Mouse (Mus musculus): ENCODE measurements around the gene Hectd3. TPM values are rescaled to one million over a fixed set of nuclear protein-coding genes. Genes with fewer than 3 reads are reported as not detected.

Gene Hectd3
- total and polyA plus RNA-seq, 3 experiments, result 6.6 to 8.6 (median 7.8) TPM

- Histone ChIP-seq H3K4me3 (replicated peaks in 1 of 3; ENCODE audit: low read depth in 2 of 3, low read length in 2 of 3, poor library complexity in 1 of 3) (no peak overlapping the region), H3K9me3 (replicated peaks; ENCODE audit: low read length) (no peaks in the 10 kb centered on the region), H3K79me2 (replicated peaks; ENCODE audit: control insufficient read depth, extremely low read depth, insufficient read depth, poor library complexity, severe bottlenecking) (no peaks in the 10 kb centered on the region), H3K36me3 (replicated peaks in 1 of 2; ENCODE audit: control insufficient read depth in 1 of 2, insufficient read depth in 1 of 2, low read length in 1 of 2) (no peaks in the 10 kb centered on the region), H3K4me2 (ENCODE audit: insufficient read depth, low read depth, poor library complexity, severe bottlenecking) (no peak overlapping the region), H3K27ac (ENCODE audit: insufficient read depth, low read depth) (no peak overlapping the region), H3K4me1 (ENCODE audit: control insufficient read depth in 1 of 2, insufficient read depth in 2 of 2) (peaks cover 0 to 3% of the 10 kb centered on the region in 2 experiments; a peak in 1 of 4 replicates), H3K9ac (ENCODE audit: insufficient read depth, low read depth) (no peak overlapping the region), H3K27me3 (replicated peaks) (no peaks in the 10 kb centered on the region)
- DNase-seq (ENCODE audit: extremely low read depth), result no peak
- in situ Hi-C loops (cut with MboI; ENCODE audit: low pct_ligation_motif_present, low pct_unique_long_range_greater_than_20kb, low sequenced_read_pairs), result no loop called here
- TF ChIP-seq JUND (conservative IDR thresholded peaks at IDR 0.05; ENCODE audit: low read depth, low read length) (no peak), MXI1 (IDR thresholded peaks at IDR 0.05; ENCODE audit: low read depth, low read length) (no peak), ELF1 (IDR thresholded peaks at IDR 0.05; ENCODE audit: low read depth, low read length) (no peak), CTCF (conservative IDR thresholded peaks at IDR 0.05 in 1 of 2, IDR thresholded peaks at IDR 0.05 in 1 of 2; ENCODE audit: low read depth in 2 of 2, low read length in 2 of 2) (no peak), CHD1 (IDR thresholded peaks at IDR 0.05; ENCODE audit: low read depth, low read length) (no peak), JUN (IDR thresholded peaks at IDR 0.05; ENCODE audit: insufficient read depth, low read depth, low read length) (no peak), POLR2A (IDR thresholded peaks at IDR 0.05; ENCODE audit: low read depth, low read length) (no peak), E2F4 (IDR thresholded peaks at IDR 0.05; ENCODE audit: insufficient replicate concordance, low read depth, low read length) (no peak), CHD2 (IDR thresholded peaks at IDR 0.05; ENCODE audit: low read length) (no peak), MEF2A (IDR thresholded peaks at IDR 0.05; ENCODE audit: borderline replicate concordance, low read depth, low read length) (no peak), PAX5 (IDR thresholded peaks at IDR 0.05; ENCODE audit: low read length) (no peak), USF1 (IDR thresholded peaks at IDR 0.05; ENCODE audit: low read depth, low read length) (no peak), NELFE (IDR thresholded peaks at IDR 0.05; ENCODE audit: low read depth, low read length) (no peak), UBTF (IDR thresholded peaks at IDR 0.05; ENCODE audit: low read depth, low read length) (no peak), USF2 (conservative IDR thresholded peaks at IDR 0.05; ENCODE audit: low read depth, low read length) (no peak), TCF12 (IDR thresholded peaks at IDR 0.05; ENCODE audit: low read depth, low read length) (no peak), ZKSCAN1 (IDR thresholded peaks at IDR 0.05; ENCODE audit: borderline replicate concordance, low read depth, low read length) (no peak), RCOR1 (conservative IDR thresholded peaks at IDR 0.05; ENCODE audit: low read depth, low read length) (no peak), EP300 (IDR thresholded peaks at IDR 0.05; ENCODE audit: low read length) (no peak)
- dilution Hi-C loops (cut with MboI; ENCODE audit: extremely low pct_ligation_motif_present, extremely low pct_unique_long_range_greater_than_20kb, low sequenced_read_pairs), result no loop called here
Observed at GRCm38 (mm10) chr4:117013596-117013995, 18.5 kb downstream of the Hectd3 start.

GRCm38 (mm10) chr4:117014901-117015415, 19.8 kb downstream of the Hectd3 start:
- DNase-seq (ENCODE audit: extremely low read depth), result no peak
- dilution Hi-C loops (cut with MboI; ENCODE audit: extremely low pct_ligation_motif_present, extremely low pct_unique_long_range_greater_than_20kb, low sequenced_read_pairs) (no loop called here), in situ Hi-C loops (cut with MboI; ENCODE audit: low pct_ligation_motif_present, low pct_unique_long_range_greater_than_20kb, low sequenced_read_pairs) (no loop called here)
- no peak for TF ChIP-seq RAD21 (IDR thresholded peaks at IDR 0.05; ENCODE audit: low read depth, low read length)
- no peak for TF ChIP-seq MXI1 (IDR thresholded peaks at IDR 0.05; ENCODE audit: low read depth, low read length)
- TF ChIP-seq GABPA (IDR thresholded peaks at IDR 0.05; ENCODE audit: insufficient replicate concordance, low read depth, low read length), result no peak
- TF ChIP-seq POLR2A (IDR thresholded peaks at IDR 0.05; ENCODE audit: low read depth, low read length), result no peak
- TF ChIP-seq TCF12 (IDR thresholded peaks at IDR 0.05; ENCODE audit: low read depth, low read length), result no peak
- TF ChIP-seq TBP (conservative IDR thresholded peaks at IDR 0.05; ENCODE audit: low read depth, low read length), result no peak
- TF ChIP-seq JUN (IDR thresholded peaks at IDR 0.05; ENCODE audit: insufficient read depth, low read depth, low read length), result no peak
- TF ChIP-seq CHD2 (IDR thresholded peaks at IDR 0.05; ENCODE audit: low read length), result no peak
- no peak for TF ChIP-seq MAZ (IDR thresholded peaks at IDR 0.05; ENCODE audit: low read depth, low read length)
- TF ChIP-seq UBTF (IDR thresholded peaks at IDR 0.05; ENCODE audit: low read depth, low read length), result no peak
- no peak for TF ChIP-seq MAX (IDR thresholded peaks at IDR 0.05; ENCODE audit: low read length)
- no peak for TF ChIP-seq USF1 (IDR thresholded peaks at IDR 0.05; ENCODE audit: low read depth, low read length)
- no peak for TF ChIP-seq POLR2AphosphoS2 (IDR thresholded peaks at IDR 0.05; ENCODE audit: low read depth, low read length)
- no peak for TF ChIP-seq CHD1 (IDR thresholded peaks at IDR 0.05; ENCODE audit: low read depth, low read length)
- no peak for TF ChIP-seq ETS1 (conservative IDR thresholded peaks at IDR 0.05; ENCODE audit: low read depth, low read length)
- no peak for TF ChIP-seq CTCF (conservative IDR thresholded peaks at IDR 0.05 in 1 of 2, IDR thresholded peaks at IDR 0.05 in 1 of 2; ENCODE audit: low read depth in 2 of 2, low read length in 2 of 2)
- TF ChIP-seq NELFE (IDR thresholded peaks at IDR 0.05; ENCODE audit: low read depth, low read length), result no peak
- TF ChIP-seq NRF1 (IDR thresholded peaks at IDR 0.05; ENCODE audit: low read depth, low read length), result no peak
- no peak for TF ChIP-seq HCFC1 (IDR thresholded peaks at IDR 0.05; ENCODE audit: low read depth, low read length)
- TF ChIP-seq ZNF384 (IDR thresholded peaks at IDR 0.05; ENCODE audit: low read depth, low read length), result no peak
- Histone ChIP-seq H3K9ac (ENCODE audit: insufficient read depth, low read depth) (no peak overlapping the region), H3K36me3 (replicated peaks in 1 of 2; ENCODE audit: control insufficient read depth in 1 of 2, insufficient read depth in 1 of 2, low read length in 1 of 2) (no peaks in the 10 kb centered on the region), H3K79me2 (replicated peaks; ENCODE audit: control insufficient read depth, extremely low read depth, insufficient read depth, poor library complexity, severe bottlenecking) (no peaks in the 10 kb centered on the region; the same call in 1 of the 2 replicates), H3K9me3 (replicated peaks; ENCODE audit: low read length) (no peaks in the 10 kb centered on the region), H3K27me3 (replicated peaks) (no peaks in the 10 kb centered on the region), H3K4me3 (replicated peaks in 1 of 3; ENCODE audit: low read depth in 2 of 3, low read length in 2 of 3, poor library complexity in 1 of 3) (no peak overlapping the region), H3K27ac (ENCODE audit: insufficient read depth, low read depth) (no peak overlapping the region), H3K4me2 (ENCODE audit: insufficient read depth, low read depth, poor library complexity, severe bottlenecking) (no peak overlapping the region), H3K4me1 (ENCODE audit: control insufficient read depth in 1 of 2, insufficient read depth in 2 of 2) (peaks cover 0 to 5% of the 10 kb centered on the region in 2 experiments; a peak in 1 of 4 replicates)

All from CH12.LX (cell line).